Mouse (Mus musculus) embryonic stem cell, embryonic (primary cell): Measurements from ENCODE around the gene Cep19.

Experiments
- CTCF ChIA-PET, 4 experiments: fragments of 300-600 bp in 2 of 4; fragments of 350-600 bp in 2 of 4; sonication (Branson Sonifier 250); formaldehyde crosslinking; loops; one replicate each; lab custom pipeline; 2022; ENCODE audit warnings: inconsistent platforms in 2 of 4; lab: Charles Lee
- POLR2A ChIA-PET, 4 experiments: fragments of 300-600 bp in 2 of 4; fragments of 350-600 bp in 2 of 4; sonication (Branson Sonifier 250); formaldehyde crosslinking; loops; one replicate each; lab custom pipeline; 2022; ENCODE audit warnings: antibody characterized with exemption in 4 of 4, inconsistent platforms in 1 of 4; lab: Charles Lee

The Cep19 gene

GRCm38 (mm10) chr16:32156719-32157118 lies 57.1 kb downstream of the Cep19 start:
- CTCF ChIA-PET, result interaction anchor here in 1 of 4 experiments (0.6 kb wide), 1 partner anchor 116 kb away, joined by 5 read pairs; no protein-coding TSS in a partner anchor
- POLR2A ChIA-PET, result interaction anchor here in 2 of 4 experiments (0.5 to 1.6 kb wide), 8 partner anchors 8 to 154 kb away, joined by 3 to 9 read pairs (median 3); partner anchors contain the start of genes Fbxo45 (in 1 of the 2), Senp5 (in 1 of the 2) and Wdr53 (in 1 of the 2)

DNA sequence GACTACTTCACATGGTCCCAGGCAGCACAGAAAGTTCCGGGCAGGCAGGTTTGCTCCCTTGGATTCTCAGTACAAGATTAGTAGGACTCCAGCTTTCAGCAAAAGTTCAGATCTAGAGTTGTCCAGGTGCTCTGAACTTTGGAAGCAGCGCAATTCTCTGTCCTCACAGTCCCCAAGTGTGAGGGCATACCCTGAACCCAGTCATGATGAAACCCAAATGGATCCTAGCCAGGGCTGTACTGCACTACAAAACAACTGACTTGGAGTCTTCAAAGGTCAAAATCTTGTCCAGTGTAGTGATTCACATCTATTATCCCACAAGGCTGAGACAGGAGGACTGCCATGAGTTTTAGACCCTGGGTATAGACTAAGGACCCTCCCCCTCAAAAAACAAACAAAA lies 57.8 kb downstream of the Cep19 start:
- CTCF ChIA-PET, result interaction anchor here in 2 of 4 experiments (0.6 kb wide), 2 partner anchors 67 to 116 kb away, joined by 3 to 5 read pairs; no protein-coding TSS in a partner anchor
- POLR2A ChIA-PET, result interaction anchor here in 2 of 4 experiments (0.7 to 1.6 kb wide), 7 partner anchors 12 to 155 kb away, joined by 3 to 9 read pairs (median 3); partner anchors contain the start of genes Fbxo45 (in 1 of the 2), Senp5 (in 1 of the 2) and Wdr53 (in 1 of the 2)
